Mouse (Mus musculus) spleen, postnatal 4 days (tissue): ENCODE results near the gene Slc48a1.

Source experiments
- DNase-seq, 2 experiments: peaks; one replicate each; pipeline ENCODE4 v3.0.0; 2022; ENCODE audit warnings: low spot score in 2 of 2

The Slc48a1 gene

DNA sequence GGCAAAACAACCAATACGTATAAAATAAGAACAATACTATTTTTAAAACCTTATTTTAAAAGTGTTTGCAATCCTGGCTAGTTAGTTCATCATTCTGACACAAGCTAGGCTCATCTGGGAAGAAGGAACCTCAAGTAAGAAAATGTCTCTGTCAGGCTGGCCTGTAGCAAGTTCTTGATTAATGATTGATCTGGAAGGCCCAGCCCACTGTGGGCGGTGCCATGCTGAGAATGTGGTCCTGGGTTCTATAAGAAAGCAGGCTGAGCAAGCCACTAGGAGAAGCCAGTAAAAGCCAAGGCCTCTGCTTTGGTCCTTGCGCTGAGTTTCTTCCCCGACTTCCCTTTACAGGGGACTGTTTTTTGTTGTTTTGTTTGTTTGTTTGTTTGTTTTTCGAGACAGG lies 25.8 kb upstream of the Slc48a1 start:
- no peak for DNase-seq

DNA sequence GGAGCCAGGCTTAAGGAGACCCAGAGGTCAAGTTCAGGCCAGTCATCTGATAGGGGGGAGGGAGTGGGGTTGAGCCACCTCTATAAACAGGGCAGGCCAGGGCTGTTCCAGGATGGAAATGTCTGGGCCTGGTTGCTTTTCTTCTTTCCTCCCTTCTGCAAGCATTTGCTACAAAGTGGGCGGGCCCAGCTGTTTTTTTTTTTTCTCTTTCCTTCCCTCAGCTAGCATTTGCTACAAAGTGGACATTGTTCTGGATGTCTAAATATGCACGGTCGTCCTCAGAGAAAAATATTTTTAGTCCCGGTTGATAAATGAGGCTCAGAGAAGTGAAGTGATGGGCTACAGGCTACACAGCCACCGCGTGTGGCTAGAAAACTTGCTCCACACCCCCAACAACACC lies 23.8 kb upstream of the Slc48a1 start:
- DNase-seq: no peak

DNA sequence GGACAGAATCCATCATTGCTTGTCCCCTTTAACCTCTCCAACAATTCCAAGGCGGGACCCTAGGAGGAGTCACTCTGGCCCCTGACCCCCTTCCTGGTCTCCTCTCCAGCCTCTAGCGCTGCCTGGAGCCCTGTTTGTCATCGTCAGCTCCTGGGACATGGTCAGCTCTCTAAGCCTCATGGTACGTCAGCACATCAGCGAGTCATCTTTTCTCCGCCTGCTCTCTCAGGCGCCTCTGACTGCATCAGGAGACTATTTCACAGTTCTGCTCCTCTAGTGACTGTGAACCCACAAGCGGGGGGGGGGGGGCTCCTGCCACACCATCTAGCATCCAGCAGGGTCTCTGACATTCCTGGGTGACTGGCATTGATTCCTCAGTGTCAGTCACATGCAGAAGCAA lies 23.0 kb upstream of the Slc48a1 start:
- no peak for DNase-seq

GRCm38 (mm10) chr15:97760006-97760405 lies 18.3 kb upstream of the Slc48a1 start:
- DNase-seq: peak in 1 of 2 experiments; percentile 62

DNA sequence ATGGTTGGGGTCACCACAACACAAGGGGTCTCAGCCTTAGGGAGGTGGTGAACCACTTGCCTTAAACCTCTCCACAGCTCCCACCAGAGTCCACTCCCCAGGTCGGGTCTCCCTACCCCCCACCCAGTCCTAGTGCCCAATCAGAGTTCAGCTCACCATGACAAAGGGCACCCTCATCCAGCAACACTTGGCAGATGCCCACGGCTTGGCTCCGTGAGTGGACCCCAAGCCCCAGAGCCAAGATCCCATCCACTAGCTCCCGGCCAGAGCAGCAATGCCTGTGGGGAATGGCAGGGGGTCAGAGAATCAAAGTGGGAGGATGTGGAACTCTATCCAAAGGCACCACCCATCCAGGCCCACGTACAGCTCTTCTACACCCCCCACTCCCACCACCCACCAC lies 17.4 kb upstream of the Slc48a1 start:
- DNase-seq: no peak

DNA sequence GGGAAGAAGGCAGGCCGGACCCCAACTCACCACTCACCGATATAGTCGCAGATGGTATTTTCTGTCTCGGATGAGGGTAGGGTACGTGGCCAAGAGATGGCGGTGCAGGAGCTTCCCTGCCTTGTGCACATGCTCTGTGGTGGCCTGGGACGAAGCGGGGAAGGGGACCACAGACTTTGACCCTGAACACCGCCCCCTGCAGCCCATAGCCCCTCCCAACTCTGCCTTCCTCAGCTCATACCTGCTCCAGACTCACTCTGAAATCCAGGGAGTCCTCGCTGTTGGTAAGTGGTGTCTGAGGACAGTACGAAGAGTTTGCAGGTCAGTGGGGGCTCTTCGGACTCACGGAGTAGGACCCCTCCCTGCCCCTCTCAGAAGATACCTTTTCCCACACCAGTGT lies 16.9 kb upstream of the Slc48a1 start:
- peak in 1 of 2 experiments; percentile 58 for DNase-seq

- no peak for DNase-seq
Measured at GRCm38 (mm10) chr15:97762733-97763132, 15.6 kb upstream of the Slc48a1 start.

- no peak for DNase-seq
Measured at GRCm38 (mm10) chr15:97763256-97764049, 14.9 kb upstream of the Slc48a1 start.

GRCm38 (mm10) chr15:97764532-97764931 lies 13.8 kb upstream of the Slc48a1 start:
- DNase-seq: no peak

DNA sequence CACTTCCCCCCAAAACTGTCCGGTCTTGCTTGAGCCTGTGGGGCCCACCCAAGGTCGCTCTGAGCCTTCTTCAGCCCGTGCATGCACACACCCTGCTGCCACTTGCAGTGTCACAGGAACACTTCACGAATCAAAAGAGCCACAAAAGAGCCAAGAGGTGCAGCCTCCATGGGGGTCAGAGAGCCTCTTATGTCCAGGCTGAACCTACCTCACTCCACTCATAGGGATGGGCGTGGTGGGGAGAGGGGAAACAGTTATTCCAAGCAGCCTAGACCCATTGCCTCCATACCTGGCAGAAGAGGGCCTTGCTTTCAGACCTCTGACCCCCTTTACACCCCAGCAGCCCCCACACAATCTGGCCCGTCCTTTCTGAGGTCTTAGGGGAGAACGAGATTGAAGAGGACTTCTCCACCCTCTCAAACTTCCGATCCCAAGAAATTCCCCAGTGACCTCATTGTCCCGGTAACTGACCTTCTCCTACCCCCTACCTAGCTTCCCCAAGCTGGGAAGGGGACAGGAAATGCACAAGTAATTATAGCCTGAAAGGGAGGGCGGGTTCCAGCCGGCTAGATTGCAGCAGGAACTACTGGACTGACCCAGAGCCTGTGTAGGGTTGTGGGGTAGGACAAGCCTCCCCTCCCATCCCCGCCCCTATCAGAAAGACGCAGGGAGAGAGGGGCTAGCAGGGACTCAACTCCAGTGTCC lies 13.1 kb upstream of the Slc48a1 start:
- no peak for DNase-seq

DNA sequence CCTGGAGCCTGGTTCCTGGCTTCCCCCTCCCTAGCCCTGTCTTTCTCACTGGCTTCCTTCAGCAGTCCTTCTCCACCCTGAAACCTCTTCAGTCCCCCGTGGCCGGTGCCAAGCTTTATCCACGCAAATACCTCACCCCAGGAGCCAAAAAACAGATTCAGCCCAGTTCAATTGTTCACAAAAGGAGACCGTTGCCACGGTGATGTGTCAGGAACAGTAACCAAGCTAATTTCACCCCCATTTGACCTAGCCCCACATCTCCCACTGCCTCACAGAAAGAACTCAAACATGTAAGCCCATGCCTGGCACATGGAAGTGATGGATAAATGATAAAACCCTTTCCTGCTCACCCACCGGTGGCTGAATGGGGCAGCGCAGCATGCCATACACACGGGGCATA lies 12.1 kb upstream of the Slc48a1 start:
- no peak for DNase-seq

- DNase-seq: no peak
Measured at GRCm38 (mm10) chr15:97766594-97767279, 11.6 kb upstream of the Slc48a1 start.

- peak; percentile 78 to 89 for DNase-seq
Measured at GRCm38 (mm10) chr15:97767280-97768186, 10.8 kb upstream of the Slc48a1 start, which contains the start of gene Rapgef3. Gene Rapgef3, minus strand, starts transcription at chr15:97767972.

DNA sequence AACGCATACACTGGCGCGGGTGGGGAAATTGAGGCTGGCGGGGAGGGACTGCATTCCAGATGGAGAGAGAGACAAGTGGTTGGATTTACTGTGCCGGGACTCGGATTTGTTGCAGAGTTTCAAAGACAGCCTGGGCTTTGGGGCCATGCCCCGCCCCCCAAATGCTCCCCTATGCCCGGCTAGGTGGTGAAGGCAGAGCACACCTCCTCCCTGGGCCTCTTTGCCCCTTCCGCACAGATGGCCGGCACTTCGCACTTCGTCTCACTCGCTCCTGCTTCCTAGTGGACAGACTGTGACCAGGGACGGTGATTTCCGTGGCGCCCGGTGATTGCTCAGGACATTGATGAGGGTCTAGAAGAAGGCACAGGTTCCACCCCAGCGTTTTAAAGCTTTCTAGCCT lies 10.1 kb upstream of the Slc48a1 start:
- no peak for DNase-seq

DNA sequence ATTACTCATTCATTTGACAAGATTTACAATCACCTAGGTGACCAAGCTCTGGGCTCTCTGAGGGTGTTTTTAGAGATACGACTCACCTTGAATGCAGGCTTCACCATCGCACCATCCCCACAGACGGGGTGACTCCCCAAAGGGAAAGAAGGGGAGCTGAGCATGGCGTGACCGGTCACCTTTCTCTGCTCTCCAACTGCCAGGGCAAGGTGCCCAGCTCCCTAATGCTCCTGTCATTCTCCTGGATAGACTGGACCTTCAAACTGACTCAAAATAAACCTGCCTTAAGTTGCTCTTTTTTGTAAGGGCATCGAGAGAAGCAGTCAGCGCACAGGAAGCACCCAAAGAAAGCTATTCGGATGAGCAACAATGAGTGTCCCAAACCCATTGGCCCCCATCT lies 8.0 kb upstream of the Slc48a1 start:
- no peak for DNase-seq

GRCm38 (mm10) chr15:97773108-97773507 lies 5.2 kb upstream of the Slc48a1 start:
- DNase-seq: no peak

- no peak for DNase-seq
Measured at GRCm38 (mm10) chr15:97773961-97774370, 4.4 kb upstream of the Slc48a1 start.

DNA sequence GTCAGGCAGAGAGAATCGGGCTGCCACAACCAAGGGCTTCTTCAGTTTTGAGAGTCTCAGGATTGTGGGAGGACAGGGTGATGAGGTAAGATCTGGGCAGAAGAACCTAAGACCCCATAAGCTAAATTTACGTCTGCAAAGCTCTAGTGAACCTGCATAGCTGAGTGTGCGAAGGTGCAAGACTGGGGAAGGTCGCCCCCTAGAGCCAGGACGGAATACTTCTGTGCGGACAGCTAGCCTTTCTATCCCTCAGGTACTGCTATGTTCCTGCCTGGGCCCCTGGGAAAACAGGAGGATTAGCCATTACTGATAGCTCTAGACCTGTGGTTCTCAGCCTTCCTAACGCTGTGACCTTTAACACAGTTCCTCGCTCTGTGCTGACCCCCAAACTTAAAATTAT lies 1.8 kb upstream of the Slc48a1 start:
- peak; percentile 70 to 88 for DNase-seq

- DNase-seq: no peak
Measured at GRCm38 (mm10) chr15:97776919-97777318, 1.4 kb upstream of the Slc48a1 start.

GRCm38 (mm10) chr15:97779576-97779975 lies 1.3 kb downstream of the Slc48a1 start:
- DNase-seq: no peak

DNA sequence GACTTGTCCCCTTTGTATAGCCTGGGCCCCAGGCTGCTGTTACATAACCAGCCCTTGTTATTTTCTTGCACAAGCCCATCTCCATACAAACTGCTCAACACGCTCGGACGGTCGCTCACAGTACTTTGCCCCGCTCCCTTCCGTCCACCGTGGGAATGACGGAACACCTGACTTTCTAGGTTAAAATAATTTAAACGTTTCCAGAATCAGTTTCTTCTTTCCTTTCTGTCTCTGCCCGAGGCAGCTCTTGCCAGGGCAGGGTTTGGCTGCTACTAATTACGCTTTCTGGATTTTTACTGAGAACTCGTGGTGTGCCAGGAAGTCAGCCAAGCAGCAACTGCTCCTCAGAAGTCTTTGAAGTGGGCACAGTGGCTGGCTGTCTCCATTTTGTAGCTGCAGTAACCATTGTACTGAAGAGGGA lies 2.3 kb downstream of the Slc48a1 start:
- no peak for DNase-seq
